Mouse (Mus musculus) cerebellum, adult 2 months (tissue): ENCODE results near the gene Ccdc162.

Source experiments
- CTCF ChIP-seq: fragments of 200-500 bp; IDR thresholded peaks from 2 replicates; pipeline ENCODE4 v1.5.1; 2011; ENCODE audit warnings: low read depth, mild to moderate bottlenecking, control low read depth, low read length, moderate library complexity, borderline replicate concordance; ENCODE audit not compliant: insufficient read depth
- POLR2A ChIP-seq: fragments of 200-500 bp; IDR thresholded peaks from 2 replicates; pipeline ENCODE4 v1.6.1; 2011; ENCODE audit warnings: low read length, control low read depth, borderline replicate concordance; ENCODE audit not compliant: insufficient read depth

DNA sequence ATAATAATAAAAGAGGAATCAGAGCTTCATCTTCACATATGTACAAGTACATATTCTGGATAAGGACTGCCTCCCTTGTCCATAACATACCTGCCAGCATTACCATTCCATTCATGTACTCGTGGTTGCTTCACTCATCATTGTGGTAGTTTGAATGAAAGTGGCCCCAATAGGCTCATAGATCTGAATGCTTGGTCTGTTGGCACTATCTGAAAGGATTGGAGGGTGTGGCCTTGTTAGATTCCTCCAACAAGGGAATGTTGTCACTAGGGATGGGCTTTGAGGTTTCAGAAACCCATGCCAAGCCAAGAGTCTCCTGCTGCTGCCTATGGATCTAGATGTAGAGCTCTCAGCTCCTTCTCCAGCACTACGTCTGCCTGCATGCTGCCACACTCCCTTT lies 180.4 kb downstream of the Ccdc162 start:
- TF ChIP-seq CTCF (no peak), POLR2A (no peak)
